Mouse (Mus musculus) heart, embryonic 14.5 days (tissue): ENCODE data around the gene Srsf1. TPM values are rescaled to one million over a fixed set of nuclear protein-coding genes. Genes with fewer than 3 reads are reported as not detected.
A peak's percentile ranks its signal among the peaks of the same experiment; 100 is the strongest.
"Not testable (repeated sequence)": the region's sequence is repeated elsewhere in the genome, so short reads cannot be mapped to it uniquely, and the experiment has no call there.

ENCODE experiments used
- ATAC-seq: fragments of 200-750 bp; cut with Nextera tagmentation; 2 replicates; pipeline ENCODE4 v1.8.0; 2017; ENCODE audit warnings: low read depth, moderate TSS enrichment; ENCODE audit not compliant: insufficient number of reproducible peaks, insufficient read depth, low FRiP score
- H3K27ac ChIP-seq, 2 experiments: fragments of 200-500 bp in 1 of 2; fragments of 300-500 bp in 1 of 2; sonication (generic) in 1 of 2; replicated peaks in 1 of 2; 2 replicates each; pipeline ENCODE4 v1.5.1; 2012 to 2014; ENCODE audit warnings: low read depth in 2 of 2, low read length in 2 of 2, control low read depth in 1 of 2, mild to moderate bottlenecking in 1 of 2, mixed read lengths in 1 of 2; ENCODE audit not compliant: control insufficient read depth in 1 of 2, insufficient read depth in 1 of 2
- H3K27me3 ChIP-seq: fragments of 300-500 bp; sonication (generic); 2 replicates; pipeline ENCODE4 v1.6.1; 2014; ENCODE audit warnings: mild to moderate bottlenecking, low read length, control low read depth; ENCODE audit not compliant: control insufficient read depth, insufficient read depth
- H3K36me3 ChIP-seq: fragments of 300-500 bp; sonication (generic); 2 replicates; pipeline ENCODE4 v1.6.1; 2014; ENCODE audit warnings: mild to moderate bottlenecking, control low read depth, low read length, mixed read lengths; ENCODE audit not compliant: control insufficient read depth, insufficient read depth
- H3K4me1 ChIP-seq, 2 experiments: fragments of 200-500 bp in 1 of 2; fragments of 300-500 bp in 1 of 2; sonication (generic) in 1 of 2; 2 replicates each; pipeline ENCODE4 v1.6.1; 2012 to 2014; ENCODE audit warnings: low read length in 2 of 2, control low read depth in 1 of 2, mixed read lengths in 1 of 2; ENCODE audit not compliant: control insufficient read depth in 2 of 2, insufficient read depth in 2 of 2
- H3K4me2 ChIP-seq: fragments of 300-500 bp; sonication (generic); 2 replicates; pipeline ENCODE4 v1.6.1; 2014; ENCODE audit warnings: mild to moderate bottlenecking, low read length
- H3K4me3 ChIP-seq, 2 experiments: fragments of 200-500 bp in 1 of 2; fragments of 300-500 bp in 1 of 2; sonication (generic) in 1 of 2; 2 replicates each; pipeline ENCODE4 v1.5.1; 2012 to 2014; ENCODE audit warnings: low read length in 2 of 2, mild to moderate bottlenecking in 2 of 2, control low read depth in 1 of 2, low read depth in 1 of 2, moderate library complexity in 1 of 2; ENCODE audit not compliant: control insufficient read depth in 1 of 2, insufficient read depth in 1 of 2
- H3K9ac ChIP-seq: fragments of 300-500 bp; sonication (generic); 2 replicates; pipeline ENCODE4 v1.6.1; 2014; ENCODE audit warnings: mild to moderate bottlenecking, low read length
- H3K9me3 ChIP-seq: fragments of 300-500 bp; sonication (generic); 2 replicates; pipeline ENCODE4 v1.6.1; 2016; ENCODE audit warnings: low read length, control low read depth; ENCODE audit not compliant: control insufficient read depth
- WGBS: fragments of 180-500 bp; shearing (Covaris S2); extraction: QIAGEN DNeasy Blood & Tissue Kit; methylation state at CpG from one replicate; pipeline ENCODE4 v1.1.7; 2014; 5-methylcytosine and 5-hydroxymethylcytosine counted together
- polyA plus RNA-seq: library from polyadenylated mRNA; unstranded; fragments of >200 nt; fragmentation: Nextera tagmentation; extraction: Ambion mirVana; gene quantifications from 2 replicates; pipeline ENCODE4 v1.2.1, GENCODE M21; 2014

The Srsf1 gene
- polyA plus RNA-seq, 1 experiment from 2014 or later, result 192 TPM

DNA sequence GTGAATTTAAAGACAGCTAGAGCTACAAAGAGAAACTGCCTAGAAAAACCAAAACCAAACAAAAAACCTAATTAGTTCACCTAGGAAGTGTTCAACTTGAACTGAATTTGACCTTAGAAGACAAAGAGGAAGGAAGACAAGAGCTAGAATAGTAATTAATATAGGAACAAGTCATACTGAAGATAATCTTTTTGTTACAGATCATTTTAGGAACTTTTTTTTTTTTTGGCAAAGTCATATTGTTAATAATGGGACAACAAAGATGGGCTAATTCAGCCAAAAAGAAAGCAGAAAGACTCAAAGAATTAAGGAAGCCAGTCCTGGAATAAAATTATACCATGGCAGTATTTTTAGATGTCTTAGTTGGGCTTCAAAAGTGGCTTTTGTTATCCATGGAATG, 2.9 kb upstream of the Srsf1 start:
- no peak for ATAC-seq
- H3K27me3 ChIP-seq, result no peaks in the 10 kb centered on the region
- no peak overlapping the region for H3K4me2 ChIP-seq
- H3K4me1 ChIP-seq, result peaks cover 2 to 9% of the 10 kb centered on the region in 2 experiments; a peak in 3 of 4 replicates
- no peak overlapping the region for H3K4me3 ChIP-seq
- H3K9ac ChIP-seq, result no peak overlapping the region
- H3K9me3 ChIP-seq, result no peaks in the 10 kb centered on the region; the same call in 1 of the 2 replicates
- H3K27ac ChIP-seq, result no peak overlapping the region
- peaks cover 7% of the 10 kb centered on the region for H3K36me3 ChIP-seq

GRCm38 (mm10) chr11:88045159-88045558, 2.0 kb upstream of the Srsf1 start:
- H3K27ac ChIP-seq, ATAC-seq, H3K4me3 ChIP-seq, H3K27me3 ChIP-seq, H3K9me3 ChIP-seq, H3K9ac ChIP-seq, H3K4me2 ChIP-seq: not testable (repeated sequence)
- WGBS, result 94% methylated on average over 3 of the region's 3 CpGs
- Histone ChIP-seq H3K36me3 (peaks cover 16% of the 10 kb centered on the region), H3K4me1 (peaks cover 4 to 17% of the 10 kb centered on the region in 2 experiments; a peak in 3 of 4 replicates)

- no peak overlapping the region for H3K4me3 ChIP-seq
- H3K36me3 ChIP-seq, result peaks cover 23% of the 10 kb centered on the region
- 84% methylated on average over 4 of the region's 4 CpGs for WGBS
- no peak overlapping the region for H3K9ac ChIP-seq
- H3K27me3 ChIP-seq, result no peaks in the 10 kb centered on the region
- no peak for ATAC-seq
- peaks cover 4 to 21% of the 10 kb centered on the region in 2 experiments; a peak in 3 of 4 replicates for H3K4me1 ChIP-seq
- H3K4me2 ChIP-seq, result peak overlapping the region; percentile 66; the same call in 1 of the 2 replicates
- no peak overlapping the region for H3K27ac ChIP-seq
- H3K9me3 ChIP-seq, result no peaks in the 10 kb centered on the region; the same call in 1 of the 2 replicates
Observed at GRCm38 (mm10) chr11:88045878-88046277, 1.3 kb upstream of the Srsf1 start.

DNA sequence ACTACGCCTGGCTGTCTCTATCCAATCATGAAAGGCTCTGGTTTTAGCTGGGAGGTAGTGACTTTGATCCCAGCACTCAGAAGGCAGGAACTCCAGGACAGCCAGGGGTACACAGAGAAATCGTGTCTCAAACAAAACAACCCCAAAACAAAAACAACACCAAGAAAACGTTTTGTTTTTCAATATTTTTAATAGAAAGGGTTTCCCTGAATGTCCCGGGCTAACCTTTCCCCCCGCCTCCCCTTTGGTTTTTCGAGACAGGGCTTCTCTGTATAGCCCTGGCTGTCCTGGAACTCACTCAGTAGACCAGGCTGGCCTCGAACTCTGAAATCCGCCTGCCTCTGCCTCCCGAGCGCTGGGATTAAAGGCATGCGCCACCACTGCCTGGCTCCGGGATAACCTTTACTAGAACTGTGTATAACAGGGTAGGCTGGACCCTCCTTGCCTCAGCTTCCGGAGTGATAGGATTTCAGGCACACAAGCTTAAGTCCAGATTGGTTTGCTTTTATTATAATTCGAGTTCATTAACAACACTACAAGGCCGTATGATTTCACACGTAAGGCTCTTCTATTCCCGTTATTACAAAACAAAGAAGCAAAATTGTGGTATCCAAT, 743 bp upstream of the Srsf1 start:
- no peak for ATAC-seq
- H3K9me3 ChIP-seq, result no peaks in the 10 kb centered on the region; the same call in 1 of the 2 replicates
- peaks cover 4 to 24% of the 10 kb centered on the region in 2 experiments; a peak in 3 of 4 replicates for H3K4me1 ChIP-seq
- peak overlapping the region; percentile 66 for H3K4me2 ChIP-seq
- 53% methylated on average over 17 of the region's 17 CpGs for WGBS
- peak overlapping the region; percentile 72 to 100 for H3K4me3 ChIP-seq
- H3K9ac ChIP-seq, result peak overlapping the region; percentile 100
- no peaks in the 10 kb centered on the region for H3K27me3 ChIP-seq
- peaks cover 27% of the 10 kb centered on the region for H3K36me3 ChIP-seq
- H3K27ac ChIP-seq, result peak overlapping the region in 1 of 2 experiments; percentile 100; a peak in 1 of 4 replicates

DNA sequence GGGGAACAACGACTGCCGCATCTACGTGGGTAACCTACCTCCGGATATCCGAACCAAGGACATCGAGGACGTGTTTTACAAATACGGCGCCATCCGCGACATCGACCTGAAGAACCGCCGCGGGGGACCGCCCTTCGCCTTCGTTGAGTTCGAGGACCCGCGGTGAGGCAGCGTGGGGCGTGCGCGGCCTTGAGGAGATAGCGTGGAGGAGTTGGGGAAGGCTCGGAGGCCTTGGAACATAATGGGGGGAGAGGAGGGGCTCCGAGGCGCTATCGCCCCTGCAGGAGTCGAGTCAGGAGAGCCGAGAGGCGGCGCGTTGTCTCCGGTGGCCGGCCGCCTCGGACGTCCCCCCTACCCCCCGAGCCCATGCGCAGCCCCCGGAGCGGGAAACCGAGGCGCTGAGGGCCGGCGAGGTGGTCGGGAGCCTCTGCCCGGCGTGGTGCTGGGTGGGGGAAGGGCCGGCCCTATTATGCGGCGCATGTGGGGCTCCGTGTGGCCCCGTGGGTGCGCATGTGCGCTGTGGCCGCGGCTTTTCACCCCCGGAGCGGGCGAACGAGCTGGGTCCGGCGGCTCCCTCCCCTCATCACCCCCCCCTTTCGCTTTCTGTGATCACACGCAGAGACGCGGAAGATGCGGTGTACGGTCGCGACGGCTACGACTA, 828 bp downstream of the Srsf1 start:
- Histone ChIP-seq H3K27ac (peak overlapping the region; percentile 98 to 100), H3K36me3 (peaks cover 39% of the 10 kb centered on the region), H3K9me3 (no peaks in the 10 kb centered on the region; the same call in 1 of the 2 replicates), H3K4me2 (peak overlapping the region; percentile 71), H3K4me3 (peak overlapping the region; percentile 72 to 100), H3K4me1 (peaks cover 4 to 24% of the 10 kb centered on the region in 2 experiments; a peak in 3 of 4 replicates), H3K27me3 (no peaks in the 10 kb centered on the region), H3K9ac (peak overlapping the region; percentile 100)
- WGBS, result under 1% methylated on average over 76 of the region's 76 CpGs
- ATAC-seq, result peak; percentile 73

DNA sequence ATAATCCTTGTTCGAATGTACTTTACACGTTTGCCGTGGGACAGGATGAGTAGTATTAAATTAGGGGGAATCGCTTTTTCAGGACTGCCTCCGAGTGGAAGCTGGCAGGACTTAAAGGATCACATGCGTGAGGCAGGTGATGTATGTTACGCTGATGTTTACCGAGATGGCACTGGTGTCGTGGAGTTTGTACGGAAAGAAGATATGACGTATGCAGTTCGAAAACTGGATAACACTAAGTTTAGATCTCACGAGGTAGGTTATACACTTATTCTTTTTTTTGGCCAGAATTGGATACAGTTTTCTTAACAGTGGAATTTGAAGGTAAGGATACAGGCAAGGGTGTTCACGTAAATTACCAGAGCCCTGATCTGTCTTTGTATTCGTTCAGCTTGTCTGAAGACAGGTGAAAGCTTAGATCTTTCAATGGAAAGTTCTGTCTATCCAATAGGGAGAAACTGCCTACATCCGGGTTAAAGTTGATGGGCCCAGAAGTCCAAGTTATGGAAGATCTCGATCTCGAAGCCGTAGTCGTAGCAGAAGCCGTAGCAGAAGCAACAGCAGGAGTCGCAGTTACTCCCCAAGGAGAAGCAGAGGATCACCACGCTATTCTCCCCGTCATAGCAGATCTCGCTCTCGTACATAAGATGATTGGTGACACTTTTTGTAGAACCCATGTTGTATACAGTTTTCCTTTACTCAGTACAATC, 1.9 kb downstream of the Srsf1 start:
- Histone ChIP-seq H3K9ac (peak overlapping the region; percentile 100), H3K27ac (no peak overlapping the region), H3K36me3 (peaks cover 45% of the 10 kb centered on the region), H3K4me1 (peaks cover 4 to 24% of the 10 kb centered on the region in 2 experiments; a peak in 3 of 4 replicates), H3K4me3 (peak overlapping the region; percentile 72 to 100), H3K9me3 (no peaks in the 10 kb centered on the region), H3K27me3 (no peaks in the 10 kb centered on the region), H3K4me2 (peak overlapping the region; percentile 71)
- 19% methylated on average over 26 of the region's 26 CpGs for WGBS
- ATAC-seq, result no peak

GRCm38 (mm10) chr11:88049732-88050131, 2.6 kb downstream of the Srsf1 start:
- Histone ChIP-seq H3K27ac (no peak overlapping the region), H3K4me2 (peak overlapping the region; percentile 71), H3K36me3 (peaks cover 51% of the 10 kb centered on the region), H3K9ac (peak overlapping the region; percentile 100), H3K27me3 (no peaks in the 10 kb centered on the region), H3K4me3 (peak overlapping the region in 1 of 2 experiments; percentile 100; a peak in 2 of 4 replicates), H3K9me3 (no peaks in the 10 kb centered on the region), H3K4me1 (peaks cover 4 to 24% of the 10 kb centered on the region in 2 experiments; a peak in 3 of 4 replicates)
- ATAC-seq, result no peak
